Mouse (Mus musculus): ENCODE results near the gene Gm14692. TPM values are rescaled to one million over a fixed set of nuclear protein-coding genes. Genes with fewer than 3 reads are reported as not detected.
"Not testable (repeated sequence)": the region's sequence is repeated elsewhere in the genome, so short reads cannot be mapped to it uniquely, and the experiment has no call there.

The Gm14692 gene
- not detected in 3 replicates for total RNA-seq (2017)

- not testable (repeated sequence) for ATAC-seq (replicated peaks; ENCODE audit: insufficient number of reproducible peaks, low FRiP score, low TSS enrichment, poor library complexity, severe bottlenecking)
These were observed at the start of gene Gm14692 for GRCm38 (mm10) chrX:67695398-67695797. Gene Gm14692 (plus strand): TSS chrX:67695698.

DNA sequence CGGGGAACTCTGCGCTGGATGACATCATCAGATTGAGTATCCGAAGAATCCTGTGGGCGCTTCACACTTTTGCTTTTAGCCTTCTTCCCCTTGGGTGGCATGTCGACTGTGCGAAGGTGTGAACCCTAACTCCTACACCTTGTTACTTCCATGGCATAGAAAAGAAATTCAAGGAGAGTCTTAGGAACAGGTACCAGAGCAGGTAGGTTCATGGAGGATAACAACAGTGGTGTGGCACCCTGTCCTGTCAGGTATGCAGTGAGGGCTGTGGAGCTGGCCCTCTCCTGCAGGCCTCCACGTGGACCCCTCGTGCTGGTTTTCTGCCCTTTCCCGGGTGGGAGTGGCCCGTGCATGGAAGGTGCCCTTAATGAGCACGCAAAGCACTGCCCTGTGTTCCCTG is 2.0 kb upstream of the Gm14692 start, which contains the start of gene Gm1140:
TSS of gene Gm1140 (minus strand) at position 101 of the 400 bp plus-strand sequence.
- ATAC-seq (replicated peaks; ENCODE audit: insufficient number of reproducible peaks, low FRiP score, low TSS enrichment, poor library complexity, severe bottlenecking), result not testable (repeated sequence)

Other genes with a start within 250 kb of the Gm14692 start
- not detected in 3 replicates for gene Gm1140, start 2.1 kb upstream of the Gm14692 start, total RNA-seq (2017)
- gene 4933436I01Rik, start 225.8 kb downstream of the Gm14692 start, total RNA-seq (2017), result not detected in 3 replicates

Measured in monocyte, adult 5-6 weeks (primary cell).